Mouse (Mus musculus) skeletal muscle tissue, postnatal 0 days (tissue): ENCODE data around the gene Rab9. TPM values are rescaled to one million over a fixed set of nuclear protein-coding genes. Genes with fewer than 3 reads are reported as not detected.

Source experiments
- polyA plus RNA-seq: library from polyadenylated mRNA; unstranded; fragments of >200 nt; fragmentation: Nextera tagmentation; extraction: Ambion mirVana; gene quantifications from 2 replicates; pipeline ENCODE4 v1.2.1, GENCODE M21; 2015

The Rab9 gene
- 36.0 and 36.8 TPM in 2 replicates for polyA plus RNA-seq

GRCm38 (mm10) chrX:166479365-166479983 lies at the start of gene Rab9:
TSS of gene Rab9 (minus strand) at chrX:166479867.

GRCm38 (mm10) chrX:166518345-166518744 lies 38.7 kb upstream of the Rab9 start, which contains the start of gene Tceanc:
TSS of gene Tceanc (minus strand) at chrX:166518567.

DNA sequence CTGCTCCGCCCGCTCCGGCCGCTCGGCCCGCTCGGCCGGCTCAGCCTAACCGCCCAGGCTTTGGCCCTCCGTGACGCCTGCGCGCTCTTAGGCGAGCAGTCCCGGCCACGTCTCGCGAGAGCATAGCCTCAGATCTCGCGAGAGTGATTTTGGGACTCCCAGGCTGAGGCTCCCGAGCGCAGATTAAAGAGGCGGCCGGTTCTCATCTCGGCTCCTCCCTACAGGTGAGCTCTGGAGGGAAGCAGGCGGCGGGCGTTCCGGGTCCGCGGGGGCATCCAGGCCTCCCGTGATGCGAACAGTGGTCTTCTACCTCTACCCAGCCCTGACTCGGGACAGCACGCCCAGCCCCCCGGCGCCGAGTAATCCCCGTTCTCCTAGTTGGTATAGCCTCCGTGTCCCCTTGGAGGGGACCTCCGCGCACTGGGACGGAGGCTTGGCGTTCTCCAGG lies 39.0 kb downstream of the Rab9 start, which contains the start of gene Ofd1:
Gene Ofd1 (minus strand): TSS at position 89 of the 448 bp plus-strand sequence.

GRCm38 (mm10) chrX:166440036-166440615 lies 39.5 kb downstream of the Rab9 start, which contains the start of gene Trappc2:
TSS of gene Trappc2 (plus strand) at chrX:166440574.

Other genes with a start within 250 kb of the Rab9 start
- gene Gpm6b, start 241.0 kb downstream of the Rab9 start, polyA plus RNA-seq: 11.0 and 14.6 TPM in 2 replicates
- 34.1 and 34.4 TPM in 2 replicates for gene Trappc2, start 39.3 kb downstream of the Rab9 start, polyA plus RNA-seq
- gene Ofd1, start 39.2 kb downstream of the Rab9 start, polyA plus RNA-seq: 4.4 TPM in 2 replicates
- gene Tceanc, start 38.7 kb upstream of the Rab9 start, polyA plus RNA-seq: 5.0 and 6.7 TPM in 2 replicates
- gene Egfl6, start 105.9 kb upstream of the Rab9 start, polyA plus RNA-seq: 10.7 and 11.4 TPM in 2 replicates